Mouse (Mus musculus) heart, embryonic 15.5 days (tissue): Measurements from ENCODE around the gene Gphn. TPM values are rescaled to one million over a fixed set of nuclear protein-coding genes. Genes with fewer than 3 reads are reported as not detected.
"Not testable (repeated sequence)": the region's sequence is repeated elsewhere in the genome, so short reads cannot be mapped to it uniquely, and the experiment has no call there.

Experiments
- ATAC-seq: fragments of 200-750 bp; cut with Nextera tagmentation; replicated peaks from 2 replicates; pipeline ENCODE4 v1.8.0; 2017; ENCODE audit warnings: low read depth, moderate TSS enrichment; ENCODE audit not compliant: insufficient number of reproducible peaks, insufficient read depth, low FRiP score
- H3K27ac ChIP-seq: fragments of 300-500 bp; sonication (generic); 2 replicates; pipeline ENCODE4 v1.5.1; 2015; ENCODE audit warnings: mild to moderate bottlenecking, inconsistent platforms
- H3K27me3 ChIP-seq: fragments of 300-500 bp; sonication (generic); 2 replicates; pipeline ENCODE4 v1.6.1; 2015; ENCODE audit warnings: inconsistent platforms
- H3K36me3 ChIP-seq: fragments of 300-500 bp; sonication (generic); 2 replicates; pipeline ENCODE4 v1.6.1; 2015; ENCODE audit warnings: mild to moderate bottlenecking, inconsistent platforms
- H3K4me1 ChIP-seq: fragments of 300-500 bp; sonication (generic); replicated peaks from 2 replicates; pipeline ENCODE4 v1.6.1; 2015; ENCODE audit warnings: inconsistent platforms
- H3K4me2 ChIP-seq: fragments of 300-500 bp; sonication (generic); 2 replicates; pipeline ENCODE4 v1.6.1; 2015; ENCODE audit warnings: inconsistent platforms, mild to moderate bottlenecking, moderate library complexity
- H3K4me3 ChIP-seq: fragments of 300-500 bp; sonication (generic); 2 replicates; pipeline ENCODE4 v1.5.1; 2015; ENCODE audit warnings: mild to moderate bottlenecking, inconsistent platforms
- H3K9ac ChIP-seq: fragments of 300-500 bp; sonication (generic); 2 replicates; pipeline ENCODE4 v1.6.1; 2015; ENCODE audit warnings: mild to moderate bottlenecking, inconsistent platforms
- H3K9me3 ChIP-seq: fragments of 300-500 bp; sonication (generic); replicated peaks from 2 replicates; pipeline ENCODE4 v1.6.1; 2016; ENCODE audit warnings: inconsistent platforms
- WGBS: fragments of 180-500 bp; shearing (Covaris S2); methylation state at CpG from one replicate; pipeline ENCODE4 v1.1.7; 2015; ENCODE audit warnings: mixed read lengths; 5-methylcytosine and 5-hydroxymethylcytosine counted together
- polyA plus RNA-seq: library from polyadenylated mRNA; unstranded; fragments of >200 nt; fragmentation: Nextera tagmentation; extraction: Ambion mirVana; gene quantifications from 2 replicates; pipeline ENCODE4 v1.2.1, GENCODE M21; 2015

Gphn gene
- polyA plus RNA-seq, 1 experiment from 2014 or later = 11.8 TPM

DNA sequence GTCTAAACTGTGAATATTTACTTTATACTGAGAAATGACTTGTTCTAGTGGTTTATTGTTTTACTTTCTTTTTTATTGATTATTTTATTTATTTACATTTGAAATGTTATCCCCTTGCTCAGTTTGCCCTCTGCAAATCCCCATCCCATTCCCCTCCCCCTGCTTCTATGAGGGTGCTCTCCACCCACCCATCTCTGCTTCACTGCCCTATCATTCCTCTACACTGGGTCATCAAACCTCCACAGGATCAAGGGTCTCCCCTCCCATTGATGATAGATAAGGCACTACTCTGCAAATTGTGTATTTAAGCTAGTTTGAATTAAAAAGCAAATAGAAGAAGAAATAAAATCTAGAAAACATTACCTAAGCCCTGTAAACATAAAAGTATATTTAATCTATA lies 163.1 kb downstream of the Gphn start:
- ATAC-seq = no peak
- H3K4me3 ChIP-seq = no peak overlapping the region
- no peaks in the 10 kb centered on the region for H3K9me3 ChIP-seq
- H3K27me3 ChIP-seq = no peaks in the 10 kb centered on the region
- H3K9ac ChIP-seq = no peak overlapping the region
- no peaks in the 10 kb centered on the region for H3K4me1 ChIP-seq
- no peak overlapping the region for H3K27ac ChIP-seq
- no peak overlapping the region for H3K4me2 ChIP-seq
- H3K36me3 ChIP-seq = no peaks in the 10 kb centered on the region

DNA sequence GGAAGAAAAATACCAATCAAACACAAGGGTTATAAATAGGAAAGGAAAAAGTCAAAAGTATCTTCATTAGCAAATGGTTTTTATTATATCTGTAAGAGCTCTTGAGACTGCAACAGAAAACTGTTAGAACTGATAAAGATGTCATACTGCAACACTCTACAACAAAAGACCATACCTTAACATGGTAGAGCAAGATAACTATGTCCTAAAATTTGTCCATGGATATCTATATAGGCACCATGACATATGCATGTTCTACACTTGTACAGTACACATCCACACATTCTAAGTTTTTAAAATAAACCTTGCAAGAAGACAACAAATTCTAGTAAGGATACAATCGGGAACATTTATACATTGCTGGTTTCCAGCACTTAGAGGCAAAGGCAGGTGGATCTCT lies 169.1 kb downstream of the Gphn start:
- H3K9me3 ChIP-seq = no peaks in the 10 kb centered on the region
- no peak overlapping the region for H3K27ac ChIP-seq
- H3K36me3 ChIP-seq = no peaks in the 10 kb centered on the region
- no peak overlapping the region for H3K4me3 ChIP-seq
- no peaks in the 10 kb centered on the region for H3K4me1 ChIP-seq
- WGBS = 92% methylated on average over 1 of the region's 1 CpGs
- H3K27me3 ChIP-seq = no peaks in the 10 kb centered on the region
- ATAC-seq = no peak
- H3K9ac ChIP-seq = no peak overlapping the region
- H3K4me2 ChIP-seq = no peak overlapping the region

DNA sequence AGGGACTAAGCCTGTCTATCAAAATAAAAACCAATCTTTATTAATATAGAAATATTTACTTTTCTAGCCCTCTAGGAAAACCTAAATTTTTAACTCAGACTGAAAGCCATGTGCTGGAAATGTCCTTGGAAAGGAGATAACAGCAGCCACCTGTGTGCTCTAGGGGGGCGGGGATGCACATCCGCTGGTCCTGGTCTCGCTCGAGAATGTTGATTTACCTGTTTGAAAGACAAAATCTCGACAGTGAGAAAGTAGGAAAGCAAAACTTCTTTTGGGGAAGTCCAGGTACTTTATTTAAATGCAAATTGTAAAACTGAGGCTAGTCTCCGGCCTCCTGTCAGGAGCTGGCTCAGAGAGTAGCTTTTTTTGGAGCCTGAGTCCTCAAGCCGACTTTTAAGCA lies 181.3 kb downstream of the Gphn start:
- H3K4me1 ChIP-seq, H3K36me3 ChIP-seq, H3K27me3 ChIP-seq, ATAC-seq, H3K4me2 ChIP-seq, H3K27ac ChIP-seq, H3K9me3 ChIP-seq, H3K9ac ChIP-seq, H3K4me3 ChIP-seq: not testable (repeated sequence)
- 66% methylated on average over 7 of the region's 7 CpGs for WGBS

DNA sequence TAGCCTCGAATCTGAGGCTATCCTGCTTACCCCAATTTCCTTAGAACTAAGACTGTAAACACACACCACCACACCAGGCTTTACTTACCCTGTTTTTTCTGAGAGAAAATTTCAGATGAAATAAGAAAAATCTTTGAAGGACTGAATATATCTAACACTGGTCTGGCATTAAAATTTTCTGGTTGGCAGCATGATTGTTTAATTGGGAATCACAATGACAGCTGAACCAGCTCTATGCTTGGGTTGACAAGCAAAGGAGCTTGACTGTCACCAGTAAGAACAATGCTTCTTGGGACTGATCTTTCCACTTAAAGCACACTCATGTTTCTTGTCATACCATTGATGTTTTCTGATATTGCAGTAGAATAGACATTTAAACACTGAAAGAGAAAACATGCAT lies 296.0 kb downstream of the Gphn start:
- Histone ChIP-seq H3K4me3 (no peak overlapping the region), H3K4me1 (no peaks in the 10 kb centered on the region), H3K27ac (no peak overlapping the region), H3K9ac (no peak overlapping the region), H3K27me3 (no peaks in the 10 kb centered on the region), H3K9me3 (no peaks in the 10 kb centered on the region), H3K4me2 (no peak overlapping the region), H3K36me3 (no peaks in the 10 kb centered on the region)
- WGBS = 51% methylated on average over 1 of the region's 1 CpGs
- ATAC-seq = no peak

DNA sequence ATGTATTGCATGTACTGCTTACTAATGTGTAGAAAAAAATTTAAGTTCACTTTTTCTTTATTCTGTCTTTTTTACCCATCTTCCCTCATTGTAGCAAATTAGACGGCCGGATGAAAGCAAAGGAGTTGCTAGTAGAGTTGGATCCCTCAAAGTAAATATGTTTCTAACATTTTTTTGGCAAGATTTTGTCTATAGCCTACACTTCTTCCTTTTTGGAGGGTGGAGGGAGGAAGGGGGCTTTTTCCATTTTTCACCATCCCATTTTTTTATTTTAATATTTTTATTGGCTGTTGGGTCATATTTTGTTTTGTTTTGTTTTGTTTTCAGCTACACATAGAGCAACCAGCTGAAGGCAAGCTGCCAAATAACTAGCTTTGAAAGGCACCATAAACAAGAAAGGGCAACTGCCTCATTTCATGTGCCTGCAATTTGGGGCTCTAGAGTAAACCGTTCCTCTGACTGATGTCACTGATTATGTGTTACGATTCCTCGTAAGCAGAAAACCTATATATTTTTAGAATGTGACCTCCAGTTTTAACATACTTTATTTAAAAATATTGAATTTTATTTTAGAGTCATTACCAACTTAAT lies 296.7 kb downstream of the Gphn start:
- Histone ChIP-seq H3K9ac (no peak overlapping the region), H3K4me1 (no peaks in the 10 kb centered on the region), H3K36me3 (no peaks in the 10 kb centered on the region), H3K9me3 (no peaks in the 10 kb centered on the region), H3K4me2 (no peak overlapping the region), H3K27ac (no peak overlapping the region), H3K27me3 (no peaks in the 10 kb centered on the region), H3K4me3 (no peak overlapping the region)
- 78% methylated on average over 5 of the region's 5 CpGs for WGBS
- no peak for ATAC-seq

DNA sequence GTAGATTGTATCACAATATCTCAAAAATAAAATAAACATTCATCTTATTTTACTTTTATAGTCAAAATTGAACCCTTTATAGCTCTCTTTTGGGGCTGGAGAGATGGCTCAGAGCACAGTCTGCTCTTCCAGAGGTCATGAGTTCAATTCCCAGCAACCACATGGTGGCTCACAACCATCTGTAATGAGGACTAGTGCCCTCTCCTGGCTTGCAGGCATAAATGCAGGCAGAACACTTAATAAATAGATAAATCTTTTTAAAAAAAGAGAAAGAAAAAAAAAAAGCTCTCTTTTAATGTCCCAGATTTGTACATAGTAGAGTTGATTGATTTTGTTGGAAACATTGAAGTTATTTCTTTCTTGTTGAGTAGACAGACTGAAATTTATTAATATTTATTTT lies 311.4 kb downstream of the Gphn start:
- not testable (repeated sequence) for H3K9me3 ChIP-seq, H3K27me3 ChIP-seq, ATAC-seq

DNA sequence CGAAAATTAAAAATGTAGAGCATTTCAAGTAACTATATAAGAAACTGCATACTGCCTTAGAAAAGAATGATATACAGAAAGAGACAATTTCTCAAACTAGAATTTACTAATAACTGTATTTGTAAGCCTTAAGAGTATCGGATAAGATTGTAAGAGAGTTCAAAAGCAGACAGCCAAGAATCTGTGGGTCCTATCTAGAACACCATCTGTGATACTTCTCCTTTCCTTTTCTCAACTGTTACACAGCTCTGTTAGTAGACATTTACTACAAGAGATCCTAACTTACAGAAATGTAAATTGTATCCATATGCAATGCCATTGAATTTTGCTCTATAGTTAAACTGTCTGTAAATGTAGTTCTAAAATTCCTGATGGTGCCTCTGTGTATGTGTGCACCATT lies 324.7 kb downstream of the Gphn start:
- Histone ChIP-seq H3K9me3 (no peaks in the 10 kb centered on the region), H3K9ac (no peak overlapping the region), H3K4me2 (no peak overlapping the region), H3K27ac (no peak overlapping the region), H3K4me3 (no peak overlapping the region), H3K4me1 (no peaks in the 10 kb centered on the region), H3K27me3 (no peaks in the 10 kb centered on the region), H3K36me3 (no peaks in the 10 kb centered on the region)
- 89% methylated on average over 2 of the region's 2 CpGs for WGBS
- ATAC-seq = no peak

More for the DNA sequence above, 311.4 kb downstream of the Gphn start:
- not testable (repeated sequence) for H3K27ac ChIP-seq, H3K4me1 ChIP-seq, H3K36me3 ChIP-seq, H3K9ac ChIP-seq, H3K4me2 ChIP-seq, H3K4me3 ChIP-seq

DNA sequence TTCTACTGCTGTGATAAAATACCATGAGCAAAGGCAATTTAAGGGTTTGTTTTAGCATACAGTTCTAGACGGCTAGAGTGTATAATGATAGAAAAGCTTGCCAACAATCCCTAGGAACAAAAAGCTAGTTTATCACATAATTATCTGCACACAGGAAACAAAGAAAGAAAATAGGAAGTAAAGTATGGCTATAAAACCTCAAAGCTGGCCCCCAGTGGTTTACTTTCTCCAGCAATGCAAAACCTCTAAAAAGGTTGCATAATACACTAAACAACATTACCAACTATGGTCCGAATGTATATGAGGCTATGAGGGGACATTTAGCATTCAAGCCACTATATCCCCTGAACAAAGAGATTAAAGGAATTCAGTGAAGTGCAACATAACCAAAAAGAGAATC lies 405.6 kb downstream of the Gphn start:
- H3K4me3 ChIP-seq = no peak overlapping the region
- no peaks in the 10 kb centered on the region for H3K9me3 ChIP-seq
- 69% methylated on average over 2 of the region's 2 CpGs for WGBS
- no peak overlapping the region for H3K9ac ChIP-seq
- H3K27me3 ChIP-seq = no peaks in the 10 kb centered on the region
- H3K4me2 ChIP-seq = no peak overlapping the region
- ATAC-seq = no peak
- H3K27ac ChIP-seq = no peak overlapping the region
- H3K4me1 ChIP-seq = no peaks in the 10 kb centered on the region
- H3K36me3 ChIP-seq = no peaks in the 10 kb centered on the region; the same call in 1 of the 2 replicates

DNA sequence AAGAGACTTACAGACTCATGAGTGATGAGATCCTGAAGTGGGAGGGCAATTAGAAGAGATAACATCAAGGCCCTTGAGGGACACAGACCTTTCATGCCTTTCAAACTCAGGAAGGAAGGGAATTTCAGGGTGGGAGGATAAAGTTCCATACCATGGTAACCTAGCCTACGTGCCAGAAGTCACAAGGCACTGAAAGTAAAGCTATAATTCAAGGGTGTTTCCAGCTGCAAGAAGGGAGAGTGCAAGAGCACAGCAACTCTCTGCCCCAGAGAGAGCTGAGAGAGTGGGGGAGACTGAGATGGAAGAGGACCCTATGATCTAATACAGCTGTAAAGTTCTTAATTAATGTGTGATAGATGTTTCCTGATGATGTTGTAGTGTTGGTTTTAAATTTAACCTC lies 413.3 kb downstream of the Gphn start:
- no peak overlapping the region for H3K9ac ChIP-seq
- H3K27me3 ChIP-seq = no peaks in the 10 kb centered on the region
- H3K27ac ChIP-seq = peak overlapping the region; percentile 67
- H3K4me3 ChIP-seq = no peak overlapping the region
- ATAC-seq = no peak
- no peak overlapping the region for H3K4me2 ChIP-seq
- H3K9me3 ChIP-seq = no peaks in the 10 kb centered on the region
- H3K36me3 ChIP-seq = no peaks in the 10 kb centered on the region
- 19% methylated on average over 1 of the region's 1 CpGs for WGBS
- H3K4me1 ChIP-seq = peaks cover 11% of the 10 kb centered on the region

DNA sequence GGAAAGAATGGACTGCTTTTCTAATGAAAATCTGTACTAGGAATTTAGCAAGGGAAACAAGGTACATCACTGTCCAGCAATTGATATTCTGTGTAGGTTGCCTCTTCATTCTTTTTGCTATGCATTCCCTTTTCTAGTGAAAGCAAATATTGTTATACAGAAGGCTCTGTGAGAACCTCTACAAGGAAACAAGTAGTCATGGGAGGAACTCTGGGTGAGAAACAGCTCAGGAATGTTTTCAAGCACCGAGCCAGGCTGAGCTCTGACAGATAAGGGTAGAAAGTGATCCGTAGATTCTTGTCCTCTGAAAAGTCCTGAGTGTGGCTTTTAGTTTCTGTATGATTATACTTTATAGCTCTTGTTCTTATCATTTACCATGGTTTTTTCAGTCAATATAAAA lies 413.9 kb downstream of the Gphn start:
- Histone ChIP-seq H3K9me3 (no peaks in the 10 kb centered on the region), H3K9ac (no peak overlapping the region), H3K4me1 (peaks cover 11% of the 10 kb centered on the region), H3K4me3 (no peak overlapping the region), H3K4me2 (0 out of 2 replicates have a peak overlapping the region, but pooled peaks have one; percentile 4), H3K36me3 (no peaks in the 10 kb centered on the region), H3K27ac (peak overlapping the region; percentile 67), H3K27me3 (no peaks in the 10 kb centered on the region)
- ATAC-seq = no peak
- 12% methylated on average over 2 of the region's 2 CpGs for WGBS

DNA sequence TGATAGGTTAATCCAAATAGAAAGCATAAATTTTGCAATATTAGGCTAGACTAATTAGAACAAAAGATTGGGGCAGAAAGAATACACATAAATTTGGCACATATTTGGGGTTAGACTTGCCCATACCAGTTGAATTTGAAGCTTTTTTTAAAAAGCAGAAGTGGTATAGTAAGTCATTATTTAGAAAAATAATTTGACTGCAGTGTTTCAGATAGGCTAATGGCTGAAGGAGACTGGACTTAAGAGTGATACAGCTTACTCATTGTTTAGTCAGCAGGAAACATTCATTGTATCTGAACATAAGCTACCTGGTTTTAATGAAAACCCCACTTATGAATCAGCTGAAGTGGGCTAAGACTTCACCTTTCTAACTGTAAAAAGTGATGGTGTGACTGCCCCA lies 415.0 kb downstream of the Gphn start:
- Histone ChIP-seq H3K4me2 (no peak overlapping the region), H3K27me3 (no peaks in the 10 kb centered on the region), H3K9ac (no peak overlapping the region), H3K4me3 (no peak overlapping the region), H3K27ac (no peak overlapping the region), H3K36me3 (no peaks in the 10 kb centered on the region), H3K9me3 (no peaks in the 10 kb centered on the region), H3K4me1 (peaks cover 11% of the 10 kb centered on the region)
- no peak for ATAC-seq

DNA sequence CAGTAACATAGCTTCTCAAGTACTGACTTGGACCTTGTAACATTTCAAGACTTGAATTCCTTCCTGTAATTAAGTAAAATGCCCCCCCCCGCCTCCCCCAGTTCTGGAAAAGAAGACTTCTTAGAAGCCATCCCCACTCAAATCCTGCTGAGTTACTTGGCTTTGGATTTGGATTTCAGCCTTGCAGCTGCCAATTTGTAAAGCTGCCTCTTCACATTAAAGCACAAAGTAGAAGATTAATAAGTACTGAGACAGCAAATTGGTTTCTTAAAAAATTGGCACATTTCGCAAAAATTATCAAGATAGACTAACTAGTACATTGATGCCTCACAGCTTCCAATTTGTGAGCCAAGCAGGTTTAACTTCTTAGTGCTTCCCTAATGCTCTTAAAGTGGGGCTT lies 417.5 kb downstream of the Gphn start:
- H3K4me2 ChIP-seq = no peak overlapping the region
- H3K9me3 ChIP-seq = no peaks in the 10 kb centered on the region
- H3K9ac ChIP-seq = no peak overlapping the region
- no peak overlapping the region for H3K27ac ChIP-seq
- H3K4me3 ChIP-seq = no peak overlapping the region
- H3K27me3 ChIP-seq = no peaks in the 10 kb centered on the region
- H3K4me1 ChIP-seq = peaks cover 11% of the 10 kb centered on the region
- H3K36me3 ChIP-seq = no peaks in the 10 kb centered on the region
- no peak for ATAC-seq
- 84% methylated on average over 2 of the region's 2 CpGs for WGBS
